Mouse (Mus musculus): ENCODE results near the gene Vegfa.

The Vegfa gene

DNA sequence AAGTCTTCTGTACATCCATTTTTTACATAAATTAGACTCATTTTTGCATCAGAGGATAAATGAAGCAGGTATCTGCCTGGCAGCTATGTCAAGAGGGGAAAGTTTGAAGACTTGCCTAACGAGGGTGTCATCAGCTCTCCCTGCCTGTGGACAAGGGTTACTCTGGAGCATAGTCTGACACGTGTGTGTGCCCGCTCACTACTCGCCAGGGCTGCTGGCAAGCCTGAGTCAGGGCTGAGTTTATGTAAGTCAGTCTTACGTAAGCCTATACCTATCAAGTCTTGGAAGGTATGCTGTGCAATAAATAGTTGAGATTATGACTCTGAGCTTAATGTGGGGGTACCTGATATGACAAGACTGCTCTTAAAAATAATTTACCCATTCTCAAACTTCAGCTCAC is 19.2 kb upstream of the Vegfa start:
- no peak for DNase-seq (ENCODE audit: low spot score in 2 of 2)

DNA sequence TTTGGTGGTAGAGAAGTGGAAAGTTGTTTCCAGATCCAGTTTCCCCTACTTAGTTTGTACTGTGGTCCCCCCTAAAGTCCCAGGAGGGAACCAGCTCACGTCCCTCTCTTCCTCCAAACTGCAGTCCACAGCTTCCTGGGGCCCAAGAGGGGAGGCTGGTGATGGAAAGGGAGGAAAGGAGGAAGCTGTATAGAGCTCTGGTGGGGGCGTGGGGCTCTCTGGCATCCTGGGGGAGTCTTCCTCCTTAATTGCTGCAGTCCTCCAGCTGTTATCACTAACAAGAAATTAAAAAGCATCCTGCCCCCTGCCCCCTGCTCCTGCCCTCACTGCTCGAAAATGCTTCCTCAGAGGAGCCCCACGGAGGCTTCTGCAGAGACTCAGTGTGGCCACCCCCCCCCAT is 17.4 kb upstream of the Vegfa start:
- no peak for DNase-seq (ENCODE audit: low spot score in 2 of 2)

DNA sequence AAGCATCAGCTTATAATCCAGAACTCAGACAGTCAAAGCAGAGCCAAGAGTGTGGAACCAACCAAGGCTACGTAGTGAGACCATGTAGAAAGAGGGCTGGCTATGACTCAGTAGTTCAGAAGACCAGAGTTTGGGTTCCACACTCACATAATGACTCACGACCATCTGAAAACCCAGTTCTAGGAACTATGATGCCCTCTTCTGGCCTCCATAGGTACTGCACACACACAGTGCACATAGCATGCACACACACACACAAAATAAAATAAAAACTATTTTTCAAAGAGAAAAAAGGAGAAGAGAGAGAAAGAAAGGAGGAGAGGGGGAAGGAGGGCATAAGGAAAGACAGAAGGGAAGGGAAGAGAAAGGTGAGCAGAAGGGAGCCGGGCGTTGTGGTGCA is 16.0 kb upstream of the Vegfa start:
- no peak for DNase-seq (ENCODE audit: low spot score in 2 of 2)

DNA sequence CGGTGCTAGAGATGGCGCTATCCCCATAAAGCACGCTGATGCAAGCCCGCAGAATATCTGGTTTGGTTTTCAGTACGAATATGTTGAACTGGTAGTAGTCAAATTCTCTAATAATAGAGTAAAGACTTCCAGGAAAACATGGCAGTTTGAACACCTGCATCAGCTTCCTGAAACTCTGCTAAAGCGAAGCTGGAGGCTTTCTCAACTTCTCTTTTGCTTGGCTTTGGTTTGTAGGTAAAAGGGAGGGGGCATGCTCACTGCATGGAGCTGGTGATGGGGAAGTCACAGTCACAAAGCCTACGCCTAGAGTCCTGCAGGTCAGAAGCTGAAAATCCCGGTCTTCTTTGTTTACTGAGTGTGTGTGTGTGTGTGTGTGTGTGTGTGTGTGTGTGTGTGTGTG is 13.6 kb upstream of the Vegfa start:
- no peak for DNase-seq (ENCODE audit: low spot score in 2 of 2)

DNA sequence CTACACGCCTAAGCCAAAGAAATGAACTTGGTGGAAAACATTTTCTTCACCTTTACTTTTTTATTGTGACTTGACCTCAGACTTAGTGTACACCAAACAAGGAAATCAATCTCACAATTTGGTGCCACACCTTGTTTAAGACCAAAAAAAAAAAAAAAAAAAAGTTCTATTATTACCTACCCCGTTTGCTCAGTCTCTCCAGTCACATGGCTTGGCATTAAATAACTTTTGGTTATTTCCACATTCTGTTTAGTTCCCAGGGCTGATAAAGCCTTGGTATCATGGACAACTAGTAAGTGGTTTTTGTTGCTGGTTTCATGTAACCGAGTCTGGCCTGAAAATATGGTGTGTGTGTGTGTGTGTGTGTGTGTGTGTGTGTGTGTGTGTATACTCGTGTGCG is 12.8 kb upstream of the Vegfa start:
- DNase-seq (ENCODE audit: low spot score in 2 of 2) = no peak

DNA sequence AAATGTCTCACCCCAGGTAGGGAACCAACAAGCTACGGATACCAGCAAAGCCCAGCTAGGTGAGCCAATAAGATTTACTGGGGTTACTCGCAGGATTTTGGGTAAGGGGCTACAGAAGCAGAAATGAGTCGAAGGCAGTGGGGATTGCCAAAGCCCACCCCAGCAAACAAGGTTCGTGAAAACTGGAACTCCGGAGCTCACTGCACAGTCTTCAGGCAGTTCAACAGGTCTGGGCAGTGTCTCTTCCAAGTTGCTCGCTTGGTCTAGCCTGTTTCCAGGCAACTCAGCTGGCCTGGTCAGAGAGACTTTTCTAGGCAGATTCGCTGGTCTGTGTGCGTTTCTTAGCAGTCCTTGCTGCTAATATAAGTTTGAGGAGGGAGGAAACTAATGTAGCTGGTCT is 10.0 kb upstream of the Vegfa start:
- DNase-seq (ENCODE audit: low spot score in 2 of 2) = no peak

DNA sequence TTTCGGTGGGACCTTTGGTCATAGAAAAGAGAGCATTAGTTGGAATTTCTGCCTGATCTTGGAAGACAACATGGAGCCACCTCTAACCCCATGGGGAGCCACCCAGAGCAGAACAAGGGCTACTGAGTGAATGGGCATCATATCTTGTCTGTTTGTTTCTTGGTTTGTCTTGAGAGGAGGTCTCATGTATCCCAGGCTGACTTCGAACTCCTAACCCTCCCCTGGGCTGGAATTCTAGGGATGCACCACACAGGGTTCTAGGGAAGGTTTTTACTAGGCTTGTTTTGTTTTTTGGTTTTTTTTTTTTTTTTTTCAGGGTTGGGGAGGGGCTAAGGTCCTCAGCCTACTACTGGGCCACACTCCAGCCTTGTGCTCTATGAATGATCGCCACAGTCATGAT is 9.5 kb upstream of the Vegfa start:
- DNase-seq (ENCODE audit: low spot score in 2 of 2) = no peak

DNA sequence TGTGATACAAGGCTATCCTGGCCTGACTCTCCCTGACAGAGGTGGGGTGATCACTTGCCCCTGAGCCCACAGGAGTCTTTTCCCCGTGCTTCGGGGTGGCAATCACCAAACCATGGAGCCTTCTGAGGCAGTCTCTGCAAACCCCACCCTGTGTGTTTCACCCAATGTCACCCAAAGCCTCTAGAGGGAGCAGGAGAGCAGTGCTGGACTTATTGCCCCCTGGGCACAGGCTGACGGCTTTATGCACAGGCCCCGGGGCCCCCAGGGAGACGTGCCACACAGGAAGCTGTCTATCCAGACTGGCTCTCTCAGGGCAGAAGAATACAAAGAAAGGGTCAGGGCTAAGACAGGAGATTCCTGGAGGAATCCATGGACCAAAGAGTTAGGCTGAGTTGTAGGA is 9.1 kb upstream of the Vegfa start:
- peak; percentile 59 to 75 for DNase-seq (ENCODE audit: low spot score in 2 of 2)

DNA sequence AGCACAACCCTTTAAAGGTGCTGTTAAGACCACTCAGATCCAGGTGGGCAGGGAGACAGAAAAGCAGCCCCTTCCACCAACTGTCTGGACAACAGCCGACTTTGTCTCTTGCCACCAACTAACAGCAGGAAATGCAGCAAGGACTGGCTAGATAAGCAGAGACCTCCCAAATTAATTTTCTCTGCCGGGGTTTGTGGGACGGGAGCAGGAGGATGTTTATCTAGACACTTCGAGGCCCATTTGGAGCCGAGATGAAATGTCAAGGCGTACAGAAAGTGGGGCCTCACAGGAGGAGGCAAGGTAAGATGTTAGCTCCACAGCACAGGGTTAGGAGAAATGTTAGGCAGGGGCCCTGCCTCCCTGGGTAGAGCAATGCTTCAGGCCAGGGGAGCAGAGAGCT is 8.4 kb upstream of the Vegfa start:
- no peak for DNase-seq (ENCODE audit: low spot score in 2 of 2)

DNA sequence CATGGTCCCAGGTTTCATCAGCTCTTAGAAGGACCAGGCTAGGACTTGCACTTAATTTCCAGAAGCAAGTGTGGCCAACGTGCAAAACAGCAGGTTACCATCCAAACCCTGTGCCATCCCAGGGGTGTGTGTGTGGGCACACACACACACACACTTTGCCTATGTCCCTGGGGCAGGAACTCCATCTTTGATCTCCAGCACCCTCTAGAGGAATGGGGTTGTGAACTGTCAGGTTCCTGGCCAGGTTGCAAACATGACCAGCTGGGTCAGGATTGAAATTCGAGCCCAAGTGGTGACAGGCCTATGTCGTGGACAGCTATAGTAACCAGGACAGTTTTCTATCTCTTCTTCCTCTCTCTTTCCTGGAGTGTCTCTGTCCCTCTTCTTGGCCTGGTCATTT is 6.7 kb upstream of the Vegfa start:
- DNase-seq (ENCODE audit: low spot score in 2 of 2) = no peak

DNA sequence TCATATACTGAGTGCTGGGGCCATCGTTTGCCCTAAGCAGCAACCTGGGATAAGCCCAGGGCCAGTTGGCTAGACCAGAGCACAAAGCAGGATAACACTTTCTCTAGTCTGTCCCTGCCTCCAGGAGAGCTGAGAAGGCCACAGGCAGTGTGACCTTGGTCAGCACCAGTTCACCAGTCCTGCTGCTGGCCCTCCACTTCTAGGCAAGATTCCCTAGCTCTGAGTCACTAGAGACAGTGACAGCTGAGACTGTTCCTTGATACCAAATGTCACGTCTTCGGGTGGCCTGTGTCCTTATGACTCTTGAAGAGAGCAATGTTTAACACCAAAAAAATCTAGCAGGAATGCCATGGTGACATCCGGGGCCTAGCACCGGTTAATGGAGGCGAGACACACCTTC is 4.2 kb upstream of the Vegfa start:
- DNase-seq (ENCODE audit: low spot score in 2 of 2) = no peak

DNA sequence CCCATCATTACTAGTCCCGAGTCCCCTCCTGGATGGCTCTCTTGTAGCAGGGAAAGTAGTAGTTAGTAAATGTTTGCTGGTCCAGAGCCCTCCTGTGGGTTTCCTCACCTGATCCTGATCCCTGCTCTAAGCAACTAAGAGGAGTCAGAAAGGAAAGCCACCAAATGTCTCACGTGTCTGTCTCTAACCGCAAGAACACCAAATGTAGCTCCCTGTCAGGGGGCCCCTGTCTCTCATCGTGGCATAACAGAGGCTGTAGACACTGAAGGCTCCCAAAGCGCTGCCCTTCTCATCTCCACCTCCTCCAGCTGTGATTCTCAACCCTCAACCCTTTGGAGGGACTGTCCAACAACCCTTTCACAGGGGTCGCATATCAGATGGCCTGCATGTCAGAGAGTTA is 1.9 kb upstream of the Vegfa start:
- DNase-seq (ENCODE audit: low spot score in 2 of 2) = no peak

DNA sequence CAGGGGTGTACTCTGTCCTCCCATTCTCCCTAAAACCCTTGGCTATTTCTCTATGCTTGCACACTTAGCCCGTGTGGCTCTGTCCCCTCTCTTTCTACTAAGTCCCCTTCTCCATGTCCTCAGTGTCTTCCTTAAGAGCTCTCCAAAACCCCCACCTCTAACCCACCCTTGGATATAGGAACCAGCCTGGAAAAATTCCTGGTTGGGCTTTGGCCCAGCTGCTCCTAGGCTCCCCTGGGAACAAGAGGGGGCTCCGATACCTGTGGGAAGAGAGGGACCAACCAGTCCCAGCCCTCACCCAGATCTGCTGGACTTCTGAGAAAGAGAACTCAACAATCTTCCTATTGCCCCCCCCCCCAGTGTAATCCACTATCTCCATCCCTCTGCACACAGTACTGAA is 1.4 kb upstream of the Vegfa start:
- no peak for DNase-seq (ENCODE audit: low spot score in 2 of 2)

DNA sequence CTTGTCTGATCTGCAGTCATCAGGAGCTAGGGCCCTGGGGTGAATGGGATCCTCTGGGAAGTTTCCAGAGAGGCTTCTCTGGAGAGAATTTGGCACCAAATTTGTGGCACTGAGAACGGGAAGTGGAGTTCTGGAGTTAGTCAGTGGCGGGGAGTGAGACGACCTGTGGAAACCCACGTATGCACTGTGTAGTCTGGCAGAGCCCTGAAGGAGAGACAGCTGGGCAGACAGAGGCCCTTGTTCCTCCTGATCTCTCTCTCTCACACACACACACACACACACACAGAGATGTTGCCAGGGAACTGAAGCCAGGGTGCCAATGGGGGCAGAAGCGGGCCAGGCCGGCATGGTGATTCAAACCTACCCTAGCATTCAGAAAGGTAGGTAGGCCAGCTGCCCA is 953 bp upstream of the Vegfa start:
- DNase-seq (ENCODE audit: low spot score in 2 of 2) = no peak

DNA sequence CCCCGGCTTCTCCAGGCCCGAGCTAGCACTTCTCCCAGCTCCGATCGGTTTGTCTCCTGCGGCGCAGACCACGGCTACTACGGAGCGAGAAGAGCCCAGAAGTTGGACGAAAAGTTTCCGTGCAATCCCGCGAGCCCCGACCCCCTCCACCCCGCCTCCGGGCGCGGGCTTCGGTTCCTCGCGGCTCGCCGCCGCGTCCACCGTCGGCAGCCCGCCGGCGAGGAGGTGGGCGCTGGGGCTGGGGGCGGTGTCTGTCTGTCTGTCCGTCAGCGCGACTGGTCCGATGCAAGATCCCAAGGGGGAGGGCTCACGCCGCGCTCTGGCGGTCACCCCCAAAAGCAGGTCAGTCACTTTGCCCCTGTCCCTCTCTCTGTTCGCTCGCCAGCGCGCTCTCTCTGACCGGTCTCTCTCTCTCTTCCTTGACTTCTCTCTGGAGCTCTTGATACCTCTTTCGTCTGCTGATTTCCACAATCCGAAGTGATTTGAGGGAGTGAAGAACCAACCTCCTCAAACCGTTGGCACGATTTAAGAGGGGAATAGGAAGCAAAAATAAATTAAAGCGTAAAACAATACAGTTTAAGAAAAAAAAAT is 453 bp downstream of the Vegfa start:
- peak; percentile 43 to 81 for DNase-seq (ENCODE audit: low spot score in 2 of 2)

DNA sequence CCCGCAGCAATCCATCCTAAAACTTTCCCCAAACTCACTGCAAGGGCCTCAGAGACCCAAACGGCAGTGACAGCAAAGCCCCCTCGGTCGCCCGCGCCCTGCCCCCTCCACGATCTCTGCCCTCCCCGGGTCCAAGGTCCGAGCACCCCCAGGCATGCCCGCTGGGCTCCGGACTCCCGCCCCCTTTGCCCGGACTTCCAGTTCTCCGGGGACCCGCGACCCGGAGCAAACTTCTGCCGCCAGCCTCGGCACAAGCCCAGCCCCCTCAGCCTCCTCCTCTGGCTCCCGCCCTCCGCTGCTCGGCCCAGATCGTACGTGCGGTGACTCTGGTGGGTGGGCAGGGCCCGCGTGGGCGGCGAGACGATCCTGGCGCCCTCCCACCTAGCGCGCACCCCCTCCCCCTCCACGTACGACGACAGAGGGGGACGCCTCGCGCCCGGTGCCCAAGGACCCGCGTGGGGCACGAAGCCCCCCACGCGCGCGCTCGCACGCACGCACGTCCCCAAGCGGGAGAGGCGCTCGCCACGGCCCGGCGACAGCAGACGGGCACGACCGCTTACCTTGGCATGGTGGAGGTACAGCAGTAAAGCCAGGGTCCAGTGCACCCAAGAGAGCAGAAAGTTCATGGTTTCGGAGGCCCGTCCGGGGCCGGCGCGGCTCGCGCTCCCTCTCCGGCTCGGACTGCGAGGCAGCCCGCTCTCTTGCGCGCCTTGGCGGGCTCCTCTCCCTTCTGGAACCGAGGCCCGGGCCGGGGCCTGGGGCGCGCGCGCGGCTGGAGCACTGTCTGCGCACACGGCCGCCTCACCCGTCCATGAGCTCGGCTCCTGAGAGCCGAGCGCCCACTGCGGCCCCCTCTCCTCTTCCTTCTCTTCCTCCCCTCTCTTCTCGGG is 1.2 kb downstream of the Vegfa start:
- peak; percentile 52 to 82 for DNase-seq (ENCODE audit: low spot score in 2 of 2)

DNA sequence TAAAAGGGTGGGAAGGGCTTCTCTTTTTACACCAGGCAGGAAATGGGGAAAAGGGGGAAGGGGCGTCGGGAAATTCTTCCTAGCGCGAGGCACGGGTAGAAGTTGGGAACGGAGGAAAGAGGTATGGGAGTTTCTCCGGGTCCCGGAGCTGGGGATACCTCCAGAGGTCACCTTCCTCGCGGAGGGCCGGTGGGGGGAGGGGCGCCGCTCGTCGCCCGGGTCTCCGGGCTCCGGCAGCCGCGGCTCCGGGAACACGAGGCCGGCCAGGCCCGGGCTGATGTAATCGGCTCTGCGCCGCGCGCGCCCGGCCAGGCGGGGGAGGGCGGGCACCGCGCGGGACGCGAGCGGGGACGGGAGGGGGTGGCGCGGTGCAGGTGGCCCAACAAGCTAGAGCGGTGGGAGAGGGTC is 1.8 kb downstream of the Vegfa start:
- peak; percentile 35 to 75 for DNase-seq (ENCODE audit: low spot score in 2 of 2)

DNA sequence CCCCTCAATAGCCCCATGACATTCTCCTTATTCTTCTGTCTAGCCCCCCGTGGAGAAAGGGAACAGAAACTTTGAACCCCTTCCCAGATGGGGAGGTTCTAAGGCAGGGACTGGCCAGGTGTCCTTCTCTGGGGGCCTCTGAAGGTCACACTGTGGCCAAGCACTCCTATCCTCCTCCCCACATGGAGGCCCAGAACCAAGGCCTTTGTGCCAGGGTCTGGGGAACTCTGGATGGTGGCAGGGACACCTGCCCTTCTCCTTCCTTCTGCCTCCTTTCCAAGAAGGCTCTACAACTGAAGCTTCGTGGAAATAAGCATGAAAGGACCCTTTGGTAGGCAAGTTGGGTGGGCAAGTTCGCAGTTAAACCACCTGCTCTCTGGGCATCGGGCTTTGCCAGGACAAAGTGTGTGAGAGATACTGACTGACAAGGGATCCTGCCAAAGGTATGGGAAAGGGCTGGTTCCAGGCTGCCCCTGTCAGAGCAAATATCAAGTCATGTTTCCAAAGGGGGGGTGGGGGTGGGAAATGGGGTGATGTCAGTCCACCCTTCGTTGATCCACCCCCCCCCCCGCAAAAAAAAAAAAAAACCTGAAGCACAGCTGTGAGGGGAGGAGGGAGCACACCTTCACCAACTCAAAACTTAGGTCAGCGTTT is 2.5 kb downstream of the Vegfa start:
- no peak for DNase-seq (ENCODE audit: low spot score in 2 of 2)

DNA sequence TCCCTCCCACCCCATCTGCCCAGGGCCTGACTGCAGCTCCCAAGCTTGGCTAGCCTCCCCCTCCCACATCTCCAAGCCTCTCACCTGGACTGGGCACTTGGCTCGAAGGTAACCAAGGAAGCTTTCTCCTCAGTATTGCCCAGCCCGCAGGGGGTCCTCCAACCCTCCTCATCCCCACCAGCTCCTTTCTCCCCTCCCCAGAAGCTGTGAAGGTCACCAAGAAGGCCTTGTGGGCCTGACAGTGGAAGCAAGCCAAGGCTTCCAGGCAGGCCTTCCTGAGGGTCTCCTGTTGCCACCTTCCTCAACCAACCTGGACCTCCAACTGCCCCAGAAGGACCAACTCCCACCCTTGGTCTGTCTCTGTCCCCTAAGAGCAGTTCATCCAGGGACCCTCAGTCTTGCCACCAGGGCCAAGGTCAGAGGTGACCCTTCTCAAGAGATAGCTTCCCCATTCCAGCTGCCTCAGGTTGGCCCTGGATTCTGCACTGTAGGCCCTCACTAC is 3.1 kb downstream of the Vegfa start:
- DNase-seq (ENCODE audit: low spot score in 2 of 2) = no peak

DNA sequence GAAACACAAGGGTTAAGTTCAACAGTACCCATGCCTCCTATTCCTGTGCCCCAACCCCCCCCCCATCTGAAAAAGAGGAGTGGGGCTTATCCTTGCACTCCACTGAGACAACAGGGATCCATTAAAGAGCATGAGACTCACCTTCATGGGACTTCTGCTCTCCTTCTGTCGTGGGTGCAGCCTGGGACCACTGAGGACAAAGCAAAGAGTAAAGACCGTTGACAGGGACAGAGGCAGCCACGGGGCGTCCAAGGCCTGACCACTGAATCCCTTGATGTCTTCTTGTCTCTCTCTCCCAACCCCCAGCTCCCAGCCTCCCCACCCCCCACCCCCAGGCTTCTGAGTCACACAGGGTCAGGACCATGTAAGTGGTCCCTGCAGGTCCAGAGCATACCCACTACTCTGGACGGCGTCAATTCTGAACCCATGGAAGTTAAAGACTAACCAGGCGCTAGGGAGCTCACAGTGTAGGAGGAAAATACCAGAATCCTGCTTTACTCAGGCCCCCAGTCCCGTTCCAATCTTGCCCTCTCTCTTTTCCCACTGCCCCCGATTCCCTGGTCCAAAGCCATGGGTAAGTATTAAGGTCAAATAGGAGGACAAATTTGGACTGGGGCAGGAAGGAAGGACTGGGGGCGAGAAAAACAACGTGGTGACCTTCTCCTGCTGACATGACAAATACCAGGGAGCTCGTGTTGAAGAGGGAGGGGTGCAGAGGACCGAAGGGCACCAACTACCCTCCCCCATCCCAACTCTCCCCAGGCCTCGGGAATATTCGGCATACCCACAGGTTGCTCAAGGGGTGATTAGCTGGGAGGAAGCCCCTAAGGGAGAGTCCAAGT is 3.7 kb downstream of the Vegfa start:
- DNase-seq (ENCODE audit: low spot score in 2 of 2) = no peak

DNA sequence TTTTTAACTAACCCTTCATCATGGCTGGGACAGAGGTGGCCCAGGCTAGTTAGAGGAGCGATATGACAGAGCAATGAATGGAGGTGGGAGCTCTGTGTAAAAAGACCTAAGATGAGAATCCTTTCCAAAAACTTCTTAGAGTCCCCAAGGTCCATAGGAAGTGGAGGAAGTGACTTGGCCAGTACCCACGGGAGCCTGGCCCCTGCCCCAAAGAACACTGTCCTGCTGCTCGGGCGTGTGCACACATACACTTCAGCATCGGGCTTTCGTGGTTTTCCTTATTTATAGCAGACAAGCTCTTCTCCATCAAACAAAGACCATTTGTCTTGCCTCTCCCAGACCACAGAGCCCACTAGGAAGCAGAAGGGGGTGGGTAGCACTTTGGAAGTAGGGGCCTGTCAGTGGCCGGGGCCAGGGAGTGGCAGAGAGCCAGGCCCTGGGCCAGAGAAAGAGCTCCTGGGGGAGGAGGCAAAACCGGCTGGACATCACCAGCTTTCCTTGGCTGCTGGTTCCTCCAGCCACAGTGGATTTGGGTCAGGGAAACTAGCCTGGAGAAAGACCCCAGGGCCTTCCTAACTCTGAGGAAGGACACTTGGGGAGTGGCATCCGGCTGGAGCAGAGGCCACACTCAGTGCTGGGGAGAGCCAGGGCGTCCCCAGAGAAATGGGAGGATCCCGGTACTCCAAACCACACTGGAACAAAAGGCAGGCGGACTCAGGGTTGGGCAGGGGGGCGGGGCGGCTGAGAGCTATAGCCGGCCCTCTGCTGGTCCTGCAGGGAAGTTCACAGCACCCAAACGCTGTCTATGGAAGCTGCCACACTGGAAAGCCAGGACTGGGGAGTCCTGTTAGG is 4.9 kb downstream of the Vegfa start:
- DNase-seq (ENCODE audit: low spot score in 2 of 2) = peak; percentile 40 to 74
